Mouse (Mus musculus): ENCODE results near the gene 4930442H23Rik. TPM values are rescaled to one million over a fixed set of nuclear protein-coding genes. Genes with fewer than 3 reads are reported as not detected.
"Not testable (repeated sequence)": the region's sequence is repeated elsewhere in the genome, so short reads cannot be mapped to it uniquely, and the experiment has no call there.

Gene 4930442H23Rik
- 0.13 and 0.15 TPM in 2 replicates for polyA plus RNA-seq (2015; fragmentation: Nextera tagmentation; extraction: Ambion mirVana)

- H3K9me3 ChIP-seq = no peaks in the 10 kb centered on the region
- H3K27ac ChIP-seq = peak within 1 kb of the TSS; percentile 91
- H3K4me2 ChIP-seq (replicated peaks) = peak within 1 kb of the TSS; percentile 57
- peak within 1 kb of the TSS; percentile 69 for H3K9ac ChIP-seq
- H3K4me3 ChIP-seq (replicated peaks) = peak within 1 kb of the TSS; percentile 72
- peaks cover 46% of the 10 kb centered on the region for H3K36me3 ChIP-seq
- H3K4me1 ChIP-seq (replicated peaks) = peaks cover 37% of the 10 kb centered on the region
- H3K27me3 ChIP-seq (replicated peaks) = no peaks in the 10 kb centered on the region
- ATAC-seq = no peak
- WGBS = 78% methylated on average over 5 of the region's 5 CpGs
These were observed at the start of gene 4930442H23Rik for GRCm38 (mm10) chr10:81183805-81184204. Gene 4930442H23Rik, minus strand, starts transcription at chr10:81183849.

GRCm38 (mm10) chr10:81233226-81233585 lies 49.6 kb upstream of the 4930442H23Rik start:
- H3K27me3 ChIP-seq (replicated peaks) = peaks cover 33% of the 10 kb centered on the region
- peak overlapping the region; percentile 58 for H3K27ac ChIP-seq
- peak overlapping the region; percentile 77 for H3K9ac ChIP-seq
- peak overlapping the region; percentile 72 for H3K4me2 ChIP-seq (replicated peaks)
- no peaks in the 10 kb centered on the region for H3K36me3 ChIP-seq
- H3K4me3 ChIP-seq (replicated peaks) = peak overlapping the region; percentile 76
- under 1% methylated on average over 24 of the region's 28 CpGs for WGBS
- peaks cover 22% of the 10 kb centered on the region for H3K4me1 ChIP-seq (replicated peaks)
- ATAC-seq = peak; percentile 75
- no peaks in the 10 kb centered on the region for H3K9me3 ChIP-seq

- Histone ChIP-seq H3K4me2 (replicated peaks) (peak within 1 kb of the TSS; percentile 72), H3K27ac (peak within 1 kb of the TSS; percentile 58), H3K4me3 (replicated peaks) (peak within 1 kb of the TSS; percentile 76), H3K4me1 (replicated peaks) (peaks cover 22% of the 10 kb centered on the region), H3K9me3 (no peaks in the 10 kb centered on the region), H3K36me3 (no peaks in the 10 kb centered on the region), H3K9ac (peak within 1 kb of the TSS; percentile 77), H3K27me3 (replicated peaks) (peaks cover 31% of the 10 kb centered on the region)
- WGBS = 5% methylated on average over 29 of the region's 29 CpGs
- peak; percentile 90 for ATAC-seq
These were observed 49.1 kb upstream of the 4930442H23Rik start, which contains the start of gene Zfr2 for GRCm38 (mm10) chr10:81232580-81233225. Gene Zfr2, plus strand, starts transcription at chr10:81233155.

GRCm38 (mm10) chr10:81231436-81231835 lies 47.8 kb upstream of the 4930442H23Rik start:
- WGBS = 53% methylated on average over 7 of the region's 7 CpGs
- Histone ChIP-seq H3K9ac (no peak overlapping the region), H3K4me2 (replicated peaks) (no peak overlapping the region), H3K27me3 (replicated peaks) (peaks cover 31% of the 10 kb centered on the region), H3K4me1 (replicated peaks) (peaks cover 22% of the 10 kb centered on the region), H3K4me3 (replicated peaks) (no peak overlapping the region), H3K9me3 (no peaks in the 10 kb centered on the region), H3K27ac (no peak overlapping the region), H3K36me3 (no peaks in the 10 kb centered on the region)
- ATAC-seq = no peak

- Histone ChIP-seq H3K27me3 (replicated peaks) (peaks cover 31% of the 10 kb centered on the region), H3K4me1 (replicated peaks) (peaks cover 22% of the 10 kb centered on the region), H3K9me3 (no peaks in the 10 kb centered on the region), H3K4me3 (replicated peaks) (peak within 1 kb of the TSS; percentile 19), H3K27ac (no peak within 1 kb of the TSS), H3K36me3 (no peaks in the 10 kb centered on the region), H3K9ac (peak within 1 kb of the TSS; percentile 5; the same call in 1 of the 2 replicates), H3K4me2 (replicated peaks) (peak within 1 kb of the TSS; percentile 14)
- 13% methylated on average over 27 of the region's 27 CpGs for WGBS
- ATAC-seq = no peak
These were observed 47.0 kb upstream of the 4930442H23Rik start, which contains the start of gene Atcay for GRCm38 (mm10) chr10:81230438-81231332. Gene Atcay, minus strand, starts transcription at chr10:81230833.

GRCm38 (mm10) chr10:81229735-81230437 lies 46.2 kb upstream of the 4930442H23Rik start:
- WGBS = 18% methylated on average over 20 of the region's 20 CpGs
- H3K27me3 ChIP-seq (replicated peaks) = peaks cover 31% of the 10 kb centered on the region
- H3K36me3 ChIP-seq = no peaks in the 10 kb centered on the region
- peak overlapping the region; percentile 19 for H3K4me3 ChIP-seq (replicated peaks)
- H3K9ac ChIP-seq = peak overlapping the region; percentile 5; the same call in 1 of the 2 replicates
- no peaks in the 10 kb centered on the region for H3K9me3 ChIP-seq
- no peak for ATAC-seq
- H3K27ac ChIP-seq = no peak overlapping the region
- H3K4me2 ChIP-seq (replicated peaks) = peak overlapping the region; percentile 14
- peaks cover 22% of the 10 kb centered on the region for H3K4me1 ChIP-seq (replicated peaks)

GRCm38 (mm10) chr10:81223731-81224130 lies 40.1 kb upstream of the 4930442H23Rik start:
- H3K36me3 ChIP-seq; ATAC-seq; H3K4me1 ChIP-seq (replicated peaks); H3K27ac ChIP-seq; H3K4me2 ChIP-seq (replicated peaks); H3K9me3 ChIP-seq; H3K27me3 ChIP-seq (replicated peaks); H3K9ac ChIP-seq; H3K4me3 ChIP-seq (replicated peaks): not testable (repeated sequence)
- 64% methylated on average over 2 of the region's 2 CpGs for WGBS

- H3K27me3 ChIP-seq (replicated peaks) = no peaks in the 10 kb centered on the region
- no peak overlapping the region; the same call in 1 of the 2 replicates for H3K4me2 ChIP-seq (replicated peaks)
- no peak overlapping the region for H3K9ac ChIP-seq
- H3K36me3 ChIP-seq = no peaks in the 10 kb centered on the region
- H3K27ac ChIP-seq = peak overlapping the region; percentile 51; the same call in 1 of the 2 replicates
- no peak overlapping the region for H3K4me3 ChIP-seq (replicated peaks)
- no peaks in the 10 kb centered on the region for H3K9me3 ChIP-seq
- WGBS = 74% methylated on average over 5 of the region's 5 CpGs
- peaks cover 7% of the 10 kb centered on the region for H3K4me1 ChIP-seq (replicated peaks)
- peak; percentile 88 for ATAC-seq
These were observed 37.9 kb upstream of the 4930442H23Rik start for GRCm38 (mm10) chr10:81221402-81222015.

GRCm38 (mm10) chr10:81217964-81218363 lies 34.3 kb upstream of the 4930442H23Rik start:
- Histone ChIP-seq H3K4me2 (replicated peaks) (no peak overlapping the region), H3K9ac (no peak overlapping the region), H3K9me3 (no peaks in the 10 kb centered on the region), H3K27ac (no peak overlapping the region), H3K36me3 (no peaks in the 10 kb centered on the region), H3K27me3 (replicated peaks) (no peaks in the 10 kb centered on the region), H3K4me3 (replicated peaks) (no peak overlapping the region), H3K4me1 (replicated peaks) (peaks cover 7% of the 10 kb centered on the region)
- ATAC-seq = peak; percentile 68
- WGBS = 32% methylated on average over 7 of the region's 7 CpGs

- not testable (repeated sequence) for H3K27ac ChIP-seq; H3K27me3 ChIP-seq (replicated peaks); H3K9ac ChIP-seq; H3K4me3 ChIP-seq (replicated peaks); H3K36me3 ChIP-seq; H3K4me1 ChIP-seq (replicated peaks); H3K9me3 ChIP-seq; ATAC-seq; H3K4me2 ChIP-seq (replicated peaks)
- 14% methylated on average over 1 of the region's 1 CpGs for WGBS
These were observed 33.6 kb upstream of the 4930442H23Rik start for GRCm38 (mm10) chr10:81217267-81217666.

- Histone ChIP-seq H3K9ac (no peak overlapping the region), H3K36me3 (no peaks in the 10 kb centered on the region), H3K4me1 (replicated peaks) (peaks cover 4% of the 10 kb centered on the region), H3K4me3 (replicated peaks) (no peak overlapping the region), H3K4me2 (replicated peaks) (no peak overlapping the region), H3K27ac (no peak overlapping the region), H3K9me3 (no peaks in the 10 kb centered on the region), H3K27me3 (replicated peaks) (no peaks in the 10 kb centered on the region)
- 82% methylated on average over 6 of the region's 6 CpGs for WGBS
- no peak for ATAC-seq
These were observed 33.2 kb upstream of the 4930442H23Rik start for GRCm38 (mm10) chr10:81216810-81217209.

All from intestine, embryonic 15.5 days (tissue).